Mouse (Mus musculus) frontal cortex, postnatal 10 days (tissue): Measurements from ENCODE around the gene Ormdl3.
"Not testable (repeated sequence)": the region's sequence is repeated elsewhere in the genome, so short reads cannot be mapped to it uniquely, and the experiment has no call there.

Experiments
- DNase-seq, 2 experiments: peaks; one replicate each; pipeline ENCODE4 v3.0.0; 2022; ENCODE audit warnings: low spot score in 2 of 2, mixed read lengths in 1 of 2

The Ormdl3 gene

DNA sequence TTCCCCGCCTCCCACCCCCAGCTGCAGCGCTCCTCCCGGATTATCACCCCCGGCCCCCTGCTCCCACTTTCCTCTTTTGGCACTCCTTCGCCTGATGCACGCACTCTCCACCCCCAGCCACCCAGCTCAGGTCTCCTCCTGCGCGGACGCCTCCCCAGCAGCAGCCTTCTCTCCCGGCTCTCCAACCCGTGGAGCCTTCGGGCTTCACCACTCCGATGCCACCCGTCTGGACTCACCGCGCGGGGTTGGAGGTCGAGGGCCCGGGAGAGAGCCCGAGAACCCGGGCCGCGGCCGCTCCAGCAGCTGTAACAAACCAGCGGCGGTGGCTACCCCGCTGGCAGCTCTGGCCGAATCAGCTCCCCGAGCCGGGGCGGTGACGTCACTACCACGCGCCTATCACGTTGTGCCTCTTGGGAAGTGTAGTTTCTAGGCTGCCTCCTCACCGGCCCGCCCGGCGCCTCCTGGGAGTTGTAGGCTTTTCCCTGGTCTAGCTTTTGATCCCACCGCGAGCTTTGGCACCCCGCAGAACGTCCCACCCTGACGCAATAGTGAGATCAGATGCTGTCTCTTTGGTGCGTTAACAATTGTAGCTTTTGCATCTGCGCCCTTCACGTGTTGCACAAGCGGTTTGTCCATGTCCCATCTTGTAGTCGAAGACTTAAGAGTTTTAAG is at the start of gene Ormdl3:
Ormdl3 (minus strand) TSS at position 477 of the 672 bp plus-strand sequence.
- peak; percentile 95 to 99 for DNase-seq

DNA sequence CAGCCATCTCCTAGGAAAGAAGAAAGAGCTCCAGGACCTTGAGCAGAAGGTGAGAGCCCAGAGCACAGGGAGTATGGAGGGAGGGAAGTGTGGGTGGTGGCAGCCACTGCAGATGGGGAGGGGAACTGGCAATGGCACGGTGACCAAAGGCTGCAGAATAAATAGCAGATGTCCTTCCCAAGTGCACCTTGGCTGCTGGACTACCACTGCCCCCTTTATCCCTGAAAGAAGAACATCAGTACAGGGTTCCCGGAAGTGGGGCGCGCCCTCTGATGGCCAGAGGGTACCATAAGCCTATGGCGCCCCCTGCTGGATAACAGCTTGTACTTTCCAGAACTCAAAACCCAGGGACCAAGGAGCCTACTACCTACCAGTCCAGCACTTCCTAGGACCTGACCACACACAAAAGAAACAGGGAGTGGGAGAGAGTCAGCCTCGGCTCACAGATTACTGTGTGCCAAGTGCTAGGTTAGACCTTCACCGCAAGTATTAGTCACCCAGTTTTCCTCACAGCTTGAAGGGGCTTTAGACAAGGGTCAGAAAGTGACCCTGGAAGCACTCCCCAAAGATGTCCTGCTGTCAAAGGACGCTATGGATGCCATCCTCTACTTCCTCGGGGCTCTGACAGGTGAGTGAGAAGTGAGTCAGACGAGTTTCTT is 48.3 kb upstream of the Ormdl3 start:
- not testable (repeated sequence) for DNase-seq

DNA sequence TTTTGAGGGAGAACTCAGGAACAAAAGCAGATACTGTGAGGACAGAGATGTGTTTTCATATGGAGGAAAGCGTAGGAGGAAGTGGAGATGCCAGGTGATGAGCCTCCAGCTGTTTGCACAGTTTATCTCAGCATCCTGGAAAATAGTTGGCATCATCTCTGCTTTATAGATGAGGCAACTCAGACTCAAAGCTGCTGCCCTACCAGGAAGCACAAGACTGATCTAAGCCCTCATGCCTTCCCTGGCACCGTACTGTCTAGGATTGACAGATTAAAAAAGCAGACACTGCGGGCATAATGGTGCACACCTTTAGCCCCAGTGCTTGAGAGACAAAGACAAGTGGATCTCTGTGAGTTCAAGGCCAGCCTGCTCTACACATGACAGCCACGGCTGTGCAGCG is 43.5 kb upstream of the Ormdl3 start:
- no peak for DNase-seq

DNA sequence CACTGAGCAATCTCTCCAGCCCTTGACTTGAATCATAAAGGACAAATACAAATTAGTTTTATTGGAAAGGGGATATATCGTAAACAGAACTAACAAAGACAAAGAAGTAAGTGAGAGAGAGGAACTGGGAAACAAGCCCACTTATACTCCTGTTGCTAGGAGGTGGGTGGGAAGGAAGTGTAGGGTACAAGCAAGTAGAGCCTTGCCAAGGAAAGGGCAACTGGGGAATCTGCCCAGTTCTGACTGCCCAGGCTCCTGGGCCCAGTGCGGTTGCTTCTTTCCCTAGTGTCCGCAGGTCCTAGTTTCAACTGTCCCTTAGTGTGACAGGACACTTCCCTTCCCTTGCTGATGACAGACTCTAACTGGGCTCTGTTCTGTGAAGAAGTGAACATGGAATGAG is 41.5 kb upstream of the Ormdl3 start:
- DNase-seq, result no peak

DNA sequence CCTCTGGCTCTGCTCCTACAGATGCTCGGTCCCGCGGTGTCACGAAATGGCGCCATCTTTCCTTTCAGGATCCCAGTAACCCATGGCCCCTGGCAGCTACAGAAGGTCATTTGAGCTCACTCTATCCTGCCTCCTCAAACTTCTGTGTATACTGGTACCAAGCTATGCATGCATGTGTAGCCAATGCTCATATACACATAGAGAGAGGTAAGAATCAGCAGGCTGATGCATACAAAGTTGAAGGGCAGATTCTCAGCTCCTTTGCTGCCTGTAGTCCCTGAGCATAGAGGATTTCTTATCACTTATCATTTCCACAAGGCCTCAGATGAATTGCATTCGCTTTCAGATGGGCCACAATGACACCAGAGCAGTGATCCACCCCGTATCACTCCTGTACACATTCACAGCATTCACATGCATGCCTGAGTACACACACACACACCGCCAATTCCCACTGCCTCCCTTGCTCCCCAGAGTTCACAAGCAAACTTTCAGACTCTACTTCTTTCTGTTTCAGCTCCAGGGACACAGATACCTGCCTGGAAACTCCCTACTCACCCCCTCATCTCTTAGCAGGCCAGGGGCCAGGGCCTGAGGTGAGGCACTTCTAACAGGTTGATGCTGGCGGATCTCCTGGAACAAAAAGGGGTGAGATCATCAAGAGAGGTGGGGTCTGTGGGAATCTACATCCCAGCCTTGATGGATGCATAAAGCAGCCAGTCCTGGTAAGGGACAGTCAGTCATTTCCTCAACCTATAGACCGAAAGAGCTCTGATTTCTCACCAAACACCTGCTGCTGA is 38.6 kb upstream of the Ormdl3 start, which contains the start of the genes Gm12355 and Gsdma3:
Gm12355 (minus strand) TSS at position 51 of the 800 bp plus-strand sequence.
Gsdma3 (plus strand) TSS at position 750 of the 800 bp plus-strand sequence.
- DNase-seq, result no peak

DNA sequence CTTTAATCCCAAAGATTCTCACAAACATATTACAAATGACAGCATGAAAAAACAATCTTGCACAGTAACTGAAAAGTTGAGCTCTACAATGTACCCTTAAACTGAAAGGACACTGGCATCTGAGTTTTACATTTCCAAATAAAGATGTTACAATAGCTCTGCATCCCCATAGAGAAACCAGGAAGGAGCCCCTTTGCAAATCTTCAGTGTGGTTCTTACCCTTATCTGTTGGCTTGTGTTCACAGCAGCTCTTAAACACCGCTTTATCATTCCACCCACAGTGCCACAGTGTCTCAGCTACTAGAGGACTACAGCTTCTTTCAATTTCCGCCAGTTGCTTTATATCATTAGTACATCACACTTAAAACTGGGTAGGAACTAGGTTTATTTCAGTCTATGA is 37.2 kb upstream of the Ormdl3 start:
- not testable (repeated sequence) for DNase-seq

DNA sequence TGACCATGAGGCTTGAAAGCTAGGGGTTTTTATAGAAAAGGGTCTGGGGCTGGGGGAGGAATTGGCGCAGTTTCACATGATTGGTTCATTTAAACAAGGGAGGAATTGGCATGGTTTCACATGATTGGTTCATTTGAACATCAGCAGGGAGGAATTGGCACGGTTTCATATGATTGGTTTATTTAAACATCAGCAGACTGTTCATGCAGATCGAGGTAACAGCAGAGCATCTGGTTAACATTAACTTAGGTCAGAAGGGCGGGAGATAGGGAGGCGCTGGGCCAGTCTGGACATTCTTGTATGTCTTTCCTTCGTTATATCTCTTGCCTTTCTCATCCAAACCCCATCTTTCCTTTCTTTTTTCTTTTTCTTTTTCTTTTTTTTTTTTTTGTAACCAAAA is 36.8 kb upstream of the Ormdl3 start:
- DNase-seq, result not testable (repeated sequence)

DNA sequence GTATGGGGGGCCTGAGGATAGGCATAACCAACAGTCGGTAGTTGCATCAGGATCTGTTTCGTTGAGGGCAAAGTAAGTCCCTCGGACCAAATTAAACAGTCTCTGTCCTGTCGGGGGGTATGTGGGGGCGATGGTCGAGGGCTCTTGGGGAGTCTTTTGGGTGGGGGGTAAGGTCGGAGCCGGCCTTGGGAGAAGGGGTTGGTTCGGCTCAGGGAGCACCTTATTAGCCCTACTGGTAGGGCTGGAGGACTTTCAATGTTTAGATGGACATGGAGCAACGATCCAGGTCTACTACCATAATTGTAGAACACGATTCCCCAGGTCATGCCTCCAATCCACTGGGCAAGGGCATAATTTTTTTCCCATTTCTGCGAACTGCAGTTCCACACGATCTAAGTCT is 33.6 kb upstream of the Ormdl3 start:
- no peak for DNase-seq

DNA sequence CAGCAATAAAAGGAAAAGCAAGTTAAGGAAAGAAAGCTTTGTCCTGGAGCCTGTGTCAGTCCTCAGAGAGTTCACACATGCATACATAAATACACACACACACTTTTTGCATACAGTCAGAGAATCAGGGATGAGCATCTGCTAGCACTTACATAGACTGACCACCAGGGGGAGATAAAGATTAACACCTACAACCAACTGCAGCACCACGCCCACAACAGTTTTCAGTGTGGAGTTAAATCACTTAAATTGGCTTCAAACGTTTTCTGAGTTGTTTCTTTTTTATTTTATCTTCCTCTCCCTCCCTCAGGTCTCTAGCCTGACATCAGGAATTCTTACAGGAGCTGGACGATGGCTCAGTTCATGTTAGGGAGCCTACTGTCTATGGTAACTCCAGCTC is 19.6 kb upstream of the Ormdl3 start:
- DNase-seq, result no peak

DNA sequence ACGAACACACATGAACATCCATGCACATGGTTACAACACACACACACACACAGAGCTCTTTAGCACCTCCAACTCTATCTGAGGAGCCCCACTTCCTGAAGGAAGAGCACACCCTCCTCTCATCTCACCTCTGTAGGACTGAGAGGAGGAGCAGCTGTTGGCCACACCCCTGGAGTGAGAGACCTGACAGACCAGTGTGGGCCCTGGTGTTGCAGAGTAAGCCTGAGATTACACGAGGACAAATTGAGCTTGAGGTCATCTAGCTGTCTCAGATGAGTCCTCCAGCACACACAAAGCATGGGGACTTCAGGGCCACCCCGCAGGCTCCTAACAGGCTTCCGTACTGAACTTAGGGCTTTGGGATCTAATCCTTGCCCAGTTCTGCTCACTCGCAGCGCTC is 17.7 kb upstream of the Ormdl3 start:
- DNase-seq, result not testable (repeated sequence)

DNA sequence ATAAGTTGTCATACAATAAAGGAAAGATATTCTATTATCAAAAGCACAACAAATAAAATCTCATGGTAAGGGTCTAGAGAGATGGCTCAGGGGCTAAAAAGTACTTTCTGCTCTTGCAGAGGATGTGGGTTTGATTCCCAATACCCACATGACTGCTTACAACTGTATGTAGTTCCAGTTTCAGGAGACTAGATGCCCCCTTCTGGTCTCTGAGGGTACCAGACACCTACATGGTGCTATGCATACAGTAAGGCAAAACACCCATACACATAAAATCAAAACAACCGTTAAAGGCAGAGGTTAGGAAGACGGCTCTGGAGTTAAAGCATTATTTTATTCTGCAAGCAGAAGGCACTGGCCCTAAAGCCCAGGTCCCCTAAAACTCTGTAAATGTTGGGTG is 16.8 kb upstream of the Ormdl3 start:
- no peak for DNase-seq

DNA sequence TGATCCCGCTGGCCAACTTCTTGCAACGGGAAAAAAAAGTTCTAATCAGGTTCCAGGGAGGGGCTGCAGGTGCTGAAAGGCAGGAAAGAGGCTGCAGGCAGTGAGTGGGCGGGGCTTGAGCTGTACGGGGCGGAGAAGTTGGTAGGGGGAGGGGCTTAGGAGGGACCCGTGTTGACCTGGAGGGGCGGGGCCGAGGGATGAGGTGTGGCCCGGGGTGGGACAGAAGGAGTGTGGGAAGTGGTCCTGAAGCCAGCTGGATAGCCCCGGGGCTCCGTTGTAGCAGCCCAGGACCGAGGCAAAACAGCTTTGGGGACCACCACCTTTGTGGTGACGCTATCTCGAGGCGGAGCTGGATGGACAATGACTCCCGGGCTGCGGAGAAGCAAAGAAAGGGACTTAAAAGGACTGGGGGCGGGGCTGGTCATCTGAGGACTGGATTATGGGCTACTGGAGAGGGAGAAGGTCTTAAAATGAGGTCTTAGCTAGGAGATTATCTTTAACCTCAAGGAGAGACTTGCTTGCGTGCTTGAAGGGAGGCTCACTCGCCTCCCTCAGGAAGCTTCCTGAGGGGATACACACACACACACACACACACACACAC is 15.0 kb upstream of the Ormdl3 start:
- DNase-seq, result no peak

DNA sequence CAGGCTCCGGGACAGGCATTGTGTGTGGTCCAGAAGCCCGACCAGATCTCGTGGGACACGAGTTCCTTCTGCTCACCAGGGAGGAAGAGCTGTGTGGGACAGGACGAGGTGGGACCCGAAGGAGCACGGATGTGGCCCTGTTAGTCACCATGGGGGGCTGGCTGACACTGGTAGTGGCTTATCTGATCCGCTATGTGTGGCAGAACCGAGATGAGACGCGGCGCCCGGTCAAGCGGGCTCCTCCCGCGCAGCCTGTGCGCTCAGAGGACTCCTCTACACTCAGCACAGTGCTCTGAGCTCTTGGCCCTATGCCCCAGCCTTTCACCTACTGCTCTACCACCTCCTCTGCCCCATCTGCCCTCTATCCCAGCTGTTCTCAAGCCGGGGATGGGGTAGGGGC is 12.1 kb upstream of the Ormdl3 start:
- DNase-seq, result no peak

DNA sequence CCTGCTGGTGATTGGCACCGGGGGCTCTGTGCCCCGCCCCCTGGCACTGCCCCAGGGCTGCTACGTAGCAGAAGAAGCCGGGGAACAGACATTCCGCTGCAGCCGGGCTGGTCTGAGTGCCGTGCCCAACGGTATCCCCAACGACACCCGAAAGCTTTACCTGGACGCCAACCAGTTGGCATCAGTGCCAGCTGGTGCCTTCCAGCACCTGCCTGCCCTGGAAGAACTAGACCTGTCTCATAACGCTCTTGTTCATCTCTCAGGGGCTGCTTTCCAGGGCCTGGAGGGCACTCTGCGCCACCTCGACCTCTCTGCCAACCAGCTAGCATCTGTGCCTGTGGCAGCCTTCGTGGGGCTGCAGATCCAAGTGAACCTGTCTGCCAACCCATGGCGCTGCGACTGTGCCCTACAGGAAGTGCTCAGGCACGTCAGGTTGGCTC is 11.7 kb upstream of the Ormdl3 start:
- DNase-seq, result no peak

DNA sequence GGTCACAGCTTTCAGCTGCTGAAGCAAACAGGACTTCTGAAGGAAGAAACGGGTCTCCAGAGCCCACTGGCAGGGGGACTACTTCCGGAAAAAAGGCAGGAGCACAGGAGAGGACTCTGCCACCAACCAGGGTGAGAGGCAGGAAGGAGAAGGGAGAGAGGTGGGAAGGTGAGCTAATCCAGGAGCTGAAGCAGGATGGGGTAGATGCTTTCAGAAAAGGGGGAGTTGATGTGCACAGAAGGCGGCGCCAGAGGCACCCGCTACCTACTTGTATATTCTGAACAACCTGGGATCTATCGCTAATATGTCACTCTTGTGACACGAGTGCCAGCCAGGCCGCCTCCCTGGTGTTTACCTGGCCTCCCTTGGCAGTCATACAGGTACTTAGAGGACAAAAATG is 10.8 kb upstream of the Ormdl3 start, which contains the start of gene Lrrc3c:
Lrrc3c (plus strand) TSS at position 301 of the 400 bp plus-strand sequence.
- no peak for DNase-seq

DNA sequence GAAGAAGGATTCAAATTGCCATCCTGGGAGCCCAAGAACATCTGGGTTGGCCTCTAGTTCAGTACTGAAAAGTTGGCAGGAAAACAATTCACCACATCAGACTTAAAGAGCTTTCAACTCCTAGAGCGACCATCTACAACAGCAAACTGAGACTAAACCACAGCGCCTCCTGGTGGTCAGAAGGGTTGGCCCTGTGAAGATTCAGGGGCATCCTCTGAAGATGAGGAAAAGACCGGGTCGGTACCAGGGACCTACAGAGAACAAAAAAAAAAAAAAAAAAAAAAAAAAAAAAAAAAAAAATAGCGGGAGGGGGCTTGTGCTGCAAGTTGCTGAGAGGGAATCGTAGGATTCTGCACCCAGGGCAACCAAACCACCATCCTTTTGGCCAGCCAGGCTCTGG is 10.2 kb upstream of the Ormdl3 start:
- DNase-seq, result no peak

DNA sequence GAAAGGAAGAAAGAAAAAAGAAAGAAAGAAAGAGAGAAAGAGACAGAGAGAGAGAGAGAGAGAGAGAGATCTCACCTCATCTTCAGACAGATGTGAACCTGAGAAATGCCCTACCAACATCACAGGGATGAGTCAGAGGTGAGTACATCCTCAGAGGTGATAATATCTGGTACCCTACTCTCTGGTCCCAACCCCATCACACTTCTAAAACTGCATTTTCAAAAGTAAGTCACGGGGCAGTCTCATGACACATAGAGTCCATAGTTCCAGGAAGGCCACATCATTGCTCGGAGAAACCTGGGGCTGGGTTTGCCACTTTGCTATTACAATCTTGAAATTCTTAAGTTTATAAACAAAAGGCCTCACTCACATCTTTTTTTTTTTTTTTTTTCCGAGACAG is 8.8 kb upstream of the Ormdl3 start:
- no peak for DNase-seq

DNA sequence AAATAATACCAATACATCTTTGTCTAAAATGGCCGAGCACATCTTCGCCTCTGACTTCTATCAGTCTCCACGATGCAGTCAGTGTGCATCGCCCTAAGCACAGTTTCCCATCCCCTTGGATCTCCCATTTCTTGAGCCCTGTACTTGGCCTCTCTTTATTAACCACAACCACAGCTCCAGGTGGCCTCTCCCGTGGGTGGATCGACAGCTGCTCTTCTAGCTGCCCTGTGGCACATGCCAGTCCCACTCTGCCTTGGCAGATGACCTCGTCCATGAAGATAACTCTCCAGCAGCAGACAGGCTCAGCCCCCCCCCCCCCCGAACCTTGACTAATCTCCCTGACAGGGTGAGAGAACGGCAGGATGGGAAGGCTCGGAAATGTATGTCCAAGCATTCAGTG is 8.3 kb upstream of the Ormdl3 start:
- DNase-seq, result no peak

DNA sequence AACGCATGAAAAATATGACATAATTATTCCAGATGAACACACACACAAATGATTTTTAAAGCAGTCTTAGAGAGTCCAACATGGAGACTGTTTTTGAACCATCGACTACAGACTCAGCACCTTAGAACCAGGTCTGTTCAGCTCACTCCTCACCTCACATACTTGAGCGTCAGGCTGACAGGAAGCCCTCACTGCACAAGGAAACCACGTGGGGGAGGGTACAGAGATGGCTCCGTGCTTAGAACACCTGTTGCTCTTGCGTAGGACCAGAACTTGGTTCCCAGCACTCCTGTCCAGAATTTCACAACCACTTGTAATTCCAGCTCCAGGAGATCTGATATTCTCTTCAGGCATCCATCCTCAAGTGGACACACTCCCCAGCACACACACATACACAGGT is 7.9 kb upstream of the Ormdl3 start:
- no peak for DNase-seq

DNA sequence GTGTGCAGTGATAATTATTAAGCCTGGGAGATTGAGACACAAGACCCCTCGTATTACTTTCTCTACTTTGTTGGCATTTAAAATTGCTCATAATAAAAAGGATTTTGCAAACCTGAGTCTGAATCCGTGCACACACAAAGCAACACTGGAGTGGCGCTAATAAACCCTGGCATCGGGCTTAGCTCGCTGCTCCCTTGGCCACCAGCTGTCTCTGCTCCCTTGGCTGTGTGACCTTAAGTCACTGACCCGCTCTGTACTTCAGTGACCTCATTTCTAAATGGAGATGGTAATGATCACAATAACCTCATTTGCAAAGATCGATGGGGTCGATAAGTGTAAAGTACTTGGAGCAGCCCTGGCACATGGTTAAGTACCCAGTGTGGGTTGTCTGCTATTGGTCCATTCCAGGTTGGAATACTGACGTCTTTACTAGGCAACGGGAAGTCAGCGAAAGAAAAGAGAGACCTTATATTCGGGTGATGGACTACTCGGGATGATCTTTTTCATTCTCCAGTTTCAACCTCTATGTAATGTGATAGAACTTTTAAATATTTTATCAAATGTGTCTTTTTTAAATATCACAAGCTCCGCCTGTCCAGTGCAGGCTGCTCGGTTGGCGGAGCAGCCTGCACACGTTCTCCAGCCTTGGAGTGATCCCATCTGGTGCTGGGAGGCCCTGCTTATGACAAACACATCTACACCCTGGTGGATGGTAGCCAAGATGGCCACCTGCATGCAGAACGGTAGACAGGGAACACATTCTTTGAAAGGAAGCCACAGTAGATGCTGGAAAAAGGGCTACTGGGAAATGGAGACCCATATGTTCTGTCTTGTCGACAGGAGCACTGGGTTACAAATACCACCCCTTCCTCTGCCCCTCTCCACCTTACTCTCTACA is 3.6 kb upstream of the Ormdl3 start:
- DNase-seq, result no peak

DNA sequence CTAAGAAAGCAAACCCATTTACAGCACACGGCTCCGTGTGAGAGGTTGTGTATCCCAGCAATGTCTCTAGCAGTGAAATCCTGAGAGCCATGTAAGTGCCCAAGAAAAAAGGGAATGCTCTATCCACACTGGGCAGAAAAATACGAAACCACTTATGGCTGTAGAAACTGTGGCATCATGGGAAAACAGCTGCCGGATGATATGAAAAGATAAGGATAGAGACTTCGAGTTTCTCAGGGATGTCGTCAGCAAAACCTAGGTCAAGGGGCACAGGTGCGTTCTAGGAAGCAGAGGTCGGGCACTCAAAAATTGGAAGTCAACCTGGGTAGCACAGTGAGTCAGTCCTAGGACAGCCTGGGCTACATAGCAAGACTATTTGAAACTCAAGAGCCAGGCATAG is 2.1 kb upstream of the Ormdl3 start:
- no peak for DNase-seq
